Mouse (Mus musculus) embryonic fibroblast, embryonic 13.5 days (primary cell): ENCODE measurements around the gene Trim61. TPM values are rescaled to one million over a fixed set of nuclear protein-coding genes. Genes with fewer than 3 reads are reported as not detected.

ENCODE experiments used
- H3K27ac ChIP-seq: 2 replicates; pipeline ENCODE4 v1.5.1; 2012; ENCODE audit warnings: low read length, control low read depth, inconsistent platforms; ENCODE audit not compliant: insufficient read depth
- H3K4me1 ChIP-seq: 2 replicates; pipeline ENCODE4 v1.6.1; 2011; ENCODE audit warnings: low read length; ENCODE audit not compliant: control insufficient read depth, insufficient read depth
- H3K4me3 ChIP-seq: 2 replicates; pipeline ENCODE4 v1.5.1; 2011; ENCODE audit warnings: mild to moderate bottlenecking, control low read depth, low read length; ENCODE audit not compliant: insufficient read depth
- CTCF ChIP-seq: IDR thresholded peaks from 2 replicates; pipeline ENCODE4 v1.5.1; 2011; ENCODE audit warnings: mild to moderate bottlenecking, control low read depth, low read length, moderate library complexity, borderline replicate concordance; ENCODE audit not compliant: insufficient read depth
- POLR2A ChIP-seq: IDR thresholded peaks from 2 replicates; pipeline ENCODE4 v1.6.1; 2011; ENCODE audit warnings: low read depth, mild to moderate bottlenecking, control low read depth, low read length, moderate library complexity
- polyA plus RNA-seq: library from polyadenylated mRNA; stranded (reverse); fragments of >200 nt; gene quantifications from 2 replicates; pipeline ENCODE4 v1.2.4, GENCODE M21; 2011; ENCODE audit warnings: low read depth; ENCODE audit not compliant: missing spikeins, insufficient read length

The Trim61 gene
- not detected in 2 replicates for polyA plus RNA-seq

DNA sequence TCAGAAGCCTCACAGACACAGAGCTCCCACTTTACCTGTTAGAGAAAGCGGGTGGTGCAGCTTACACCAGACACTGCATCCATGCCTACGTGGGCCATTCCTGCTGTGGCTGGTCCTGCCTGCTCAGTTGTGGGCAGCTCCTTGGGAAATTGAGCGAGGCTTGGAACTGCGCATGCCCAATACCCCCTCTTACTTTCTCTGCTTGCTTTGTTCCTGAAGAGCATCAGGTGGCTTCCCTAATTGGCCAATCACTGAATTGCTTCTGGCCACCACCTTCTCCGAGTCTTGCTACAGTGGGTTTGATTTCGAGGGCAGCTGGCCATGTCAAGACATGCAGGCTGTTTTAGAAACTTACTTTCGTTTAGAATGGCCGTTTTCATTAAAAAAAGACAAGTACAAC lies at the start of gene Trim61, which contains the start of gene Trim60:
Gene Trim61, minus strand, starts transcription at position 101 of the 400 bp plus-strand sequence.
Gene Trim60, minus strand, starts transcription at position 162 of the 400 bp plus-strand sequence.
- H3K27ac ChIP-seq, result no peak within 1 kb of the TSS

DNA sequence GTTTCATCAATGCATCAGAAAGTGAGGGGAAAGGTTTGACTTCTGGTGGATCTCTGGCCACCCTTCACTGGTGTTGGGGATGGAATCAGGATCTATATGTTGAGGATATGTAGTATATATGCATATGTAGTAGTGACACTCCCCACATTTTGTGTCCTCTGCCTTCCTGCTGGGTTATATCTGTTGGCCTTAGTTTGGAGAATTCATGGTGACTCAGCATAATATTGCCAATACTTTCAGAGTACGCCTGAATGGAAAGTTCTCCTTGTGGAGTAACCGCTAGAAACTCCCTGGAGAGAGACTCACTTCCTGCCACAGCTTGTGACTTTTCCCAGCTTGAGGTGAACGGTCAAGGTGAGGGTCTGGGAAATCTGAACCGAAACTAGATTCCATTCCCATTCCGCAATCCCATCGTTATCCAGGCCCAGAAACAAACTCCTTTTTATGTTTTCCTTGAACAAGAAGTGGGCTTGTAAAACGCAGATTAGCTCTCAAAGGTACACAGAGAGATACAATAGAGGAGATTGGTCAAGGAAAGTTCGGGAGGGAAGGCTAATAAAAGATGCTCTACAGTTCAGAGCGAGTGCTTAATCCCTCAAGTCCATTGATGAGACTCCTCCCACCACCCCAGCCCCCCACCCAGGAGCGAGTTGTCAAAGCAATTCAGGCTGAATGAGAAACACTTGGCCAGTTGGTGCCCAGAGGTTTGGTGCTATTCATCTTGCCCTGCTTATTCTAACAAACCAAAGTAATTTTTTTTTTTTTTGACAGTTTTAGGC lies 49.6 kb upstream of the Trim61 start:
- TF ChIP-seq POLR2A (no peak), CTCF (no peak)
- H3K4me1 ChIP-seq, result no peaks in the 10 kb centered on the region

More for the DNA sequence above, at the start of gene Trim61, which contains the start of gene Trim60:
- Histone ChIP-seq H3K4me1 (no peaks in the 10 kb centered on the region), H3K4me3 (no peak within 1 kb of the TSS)
- TF ChIP-seq POLR2A (no peak), CTCF (no peak)

DNA sequence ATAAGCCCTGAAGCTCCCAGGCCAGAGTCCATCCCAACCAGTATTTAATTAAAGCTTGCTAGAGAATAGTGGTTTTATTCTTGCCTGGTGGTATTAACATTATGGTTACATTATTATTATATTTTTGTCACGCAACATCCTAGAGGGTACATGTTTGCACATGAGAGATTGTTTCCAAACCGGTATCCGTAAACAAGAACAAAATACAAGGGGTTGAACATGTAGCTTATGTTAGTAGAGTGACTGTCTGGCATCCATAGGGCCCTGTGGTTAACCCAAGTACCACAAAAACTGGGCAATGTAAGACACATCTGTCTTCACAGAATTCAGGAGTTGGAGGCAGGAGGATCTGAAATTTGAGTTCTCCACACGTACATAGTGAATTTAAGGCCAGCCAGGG lies 48.7 kb upstream of the Trim61 start:
- Histone ChIP-seq H3K27ac (no peak overlapping the region), H3K4me1 (no peaks in the 10 kb centered on the region)

More for the DNA sequence above, 49.6 kb upstream of the Trim61 start:
- H3K27ac ChIP-seq, result 0 out of 2 replicates have a peak overlapping the region, but pooled peaks have one; percentile 32
- H3K4me3 ChIP-seq, result no peak overlapping the region

DNA sequence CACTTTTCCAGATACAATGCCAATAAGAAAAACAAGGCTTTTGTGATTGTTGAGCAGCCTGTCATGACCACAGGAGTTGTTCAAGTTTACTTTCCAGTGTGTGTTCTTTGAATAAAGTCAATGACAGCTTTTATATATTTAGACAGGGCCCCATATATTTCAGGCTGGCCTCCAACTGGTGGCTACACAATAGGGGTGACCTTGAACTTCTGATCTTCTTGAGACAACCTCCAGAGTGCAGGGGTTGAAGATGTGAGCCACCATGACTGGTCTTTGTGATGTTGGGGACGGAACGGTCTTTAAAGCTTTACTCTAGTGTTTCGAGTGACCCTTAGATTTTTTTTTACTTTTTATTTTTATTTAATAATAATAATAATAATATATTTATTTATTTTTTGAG lies 47.3 kb upstream of the Trim61 start:
- no peak for TF ChIP-seq CTCF
- TF ChIP-seq POLR2A, result no peak
- Histone ChIP-seq H3K4me1 (no peaks in the 10 kb centered on the region), H3K4me3 (no peak overlapping the region), H3K27ac (no peak overlapping the region)

More for the DNA sequence above, 48.7 kb upstream of the Trim61 start:
- H3K4me3 ChIP-seq, result no peak overlapping the region
- TF ChIP-seq CTCF (no peak), POLR2A (no peak)

DNA sequence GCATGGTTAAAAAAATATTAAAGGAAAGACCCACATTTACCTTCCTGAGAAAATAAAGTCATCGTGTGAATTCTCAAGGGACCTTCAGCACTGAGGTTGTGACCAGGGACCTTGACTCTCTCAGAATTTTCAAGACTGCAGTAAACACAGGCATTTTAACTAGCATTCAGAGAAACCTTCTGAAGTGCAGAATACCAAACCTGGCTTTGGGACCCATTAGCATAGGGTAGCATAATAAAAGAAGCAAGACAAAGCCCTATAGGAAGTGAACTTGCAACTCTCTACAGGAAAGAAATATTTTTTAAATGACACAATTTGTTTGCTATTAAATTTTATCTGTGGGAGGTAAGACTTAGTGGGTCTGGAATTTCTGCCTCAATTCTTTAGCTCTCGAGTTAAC lies 45.7 kb upstream of the Trim61 start:
- Histone ChIP-seq H3K4me1 (no peaks in the 10 kb centered on the region), H3K4me3 (no peak overlapping the region), H3K27ac (no peak overlapping the region)
- TF ChIP-seq CTCF (no peak), POLR2A (no peak)

DNA sequence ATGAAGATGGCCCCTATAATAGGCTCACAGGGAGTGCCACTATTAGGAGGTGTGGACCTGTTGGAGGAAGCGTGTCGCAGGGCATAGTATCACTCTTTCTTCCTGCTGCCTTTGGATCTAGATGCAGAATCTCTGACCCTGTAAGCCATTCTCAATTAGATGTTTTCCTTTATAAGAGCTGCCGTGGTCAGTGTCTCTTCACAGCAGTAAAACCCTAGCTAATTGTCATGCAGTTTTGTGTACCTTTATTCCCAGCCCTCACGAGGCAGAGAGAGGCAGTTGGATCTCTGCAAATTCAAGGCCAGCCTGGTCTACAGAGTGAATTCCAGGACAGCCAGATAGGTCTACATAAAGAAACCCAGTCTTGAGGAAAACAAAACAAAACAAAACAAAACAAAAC lies 43.9 kb upstream of the Trim61 start:
- Histone ChIP-seq H3K4me1 (no peaks in the 10 kb centered on the region), H3K4me3 (no peak overlapping the region), H3K27ac (no peak overlapping the region)
- no peak for TF ChIP-seq POLR2A
- TF ChIP-seq CTCF, result no peak

DNA sequence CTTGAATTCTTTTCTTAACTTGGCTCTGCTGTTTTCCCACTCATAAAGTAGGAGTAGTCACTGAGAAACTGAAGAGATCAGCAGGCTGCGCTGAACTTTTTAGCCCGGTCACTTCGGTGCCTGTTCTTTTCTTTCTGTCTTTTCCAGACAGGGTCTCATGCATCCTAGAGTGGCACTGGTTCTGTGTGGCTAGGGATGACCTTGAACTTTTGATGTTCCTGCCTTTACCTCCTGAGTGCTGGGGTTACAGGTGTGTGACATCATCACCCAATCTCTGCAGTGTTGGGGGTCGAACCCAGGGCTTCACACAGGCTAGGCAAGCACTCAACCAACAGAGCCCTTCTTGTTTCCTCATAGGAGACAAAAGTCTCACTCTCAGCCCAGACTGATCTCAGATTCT lies 38.4 kb upstream of the Trim61 start:
- Histone ChIP-seq H3K4me1 (no peaks in the 10 kb centered on the region), H3K27ac (no peak overlapping the region), H3K4me3 (no peak overlapping the region)
- TF ChIP-seq POLR2A (no peak), CTCF (no peak)

DNA sequence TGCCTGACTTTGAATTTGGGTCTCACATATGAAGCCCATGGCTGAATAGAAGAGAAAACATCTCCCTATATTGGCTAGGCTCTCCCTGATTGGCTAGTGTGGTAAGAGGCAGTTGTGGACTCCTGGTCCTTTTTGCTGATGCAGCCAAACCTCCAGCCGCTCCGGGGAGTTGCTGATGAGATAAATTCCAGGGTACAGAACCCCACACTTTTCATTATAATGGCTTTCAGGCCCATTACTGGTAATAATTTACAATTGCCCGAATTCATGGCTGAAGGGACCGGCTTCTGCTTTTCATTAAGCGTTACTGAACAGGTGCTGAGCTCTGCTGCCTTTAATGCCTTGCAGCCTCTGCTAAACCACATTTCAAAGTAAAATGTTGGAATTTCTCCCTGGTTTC lies 35.6 kb upstream of the Trim61 start:
- no peak overlapping the region for H3K27ac ChIP-seq
- H3K4me3 ChIP-seq, result no peak overlapping the region
- no peaks in the 10 kb centered on the region for H3K4me1 ChIP-seq
- TF ChIP-seq CTCF (no peak), POLR2A (no peak)

DNA sequence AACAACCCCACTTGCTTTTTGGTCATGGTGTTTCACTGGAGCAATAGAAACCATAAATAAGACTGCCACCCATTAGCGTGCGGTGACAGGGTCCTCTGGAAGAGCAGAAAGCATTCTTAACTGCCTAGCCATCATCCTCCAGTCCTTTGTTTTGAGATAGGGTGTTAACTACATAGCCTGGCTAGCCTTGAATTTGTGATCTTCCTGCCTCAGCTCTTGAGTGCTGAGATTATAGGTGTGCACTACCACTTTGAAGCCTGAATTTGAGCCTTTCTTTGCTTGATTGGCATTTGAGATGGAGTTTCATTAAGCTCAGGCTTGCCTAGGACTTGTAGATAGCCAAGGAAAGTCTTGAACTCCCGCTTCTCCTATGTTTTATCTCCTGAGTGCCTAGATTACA lies 35.2 kb upstream of the Trim61 start:
- Histone ChIP-seq H3K27ac (no peak overlapping the region), H3K4me3 (no peak overlapping the region), H3K4me1 (no peaks in the 10 kb centered on the region)
- TF ChIP-seq POLR2A (no peak), CTCF (no peak)

DNA sequence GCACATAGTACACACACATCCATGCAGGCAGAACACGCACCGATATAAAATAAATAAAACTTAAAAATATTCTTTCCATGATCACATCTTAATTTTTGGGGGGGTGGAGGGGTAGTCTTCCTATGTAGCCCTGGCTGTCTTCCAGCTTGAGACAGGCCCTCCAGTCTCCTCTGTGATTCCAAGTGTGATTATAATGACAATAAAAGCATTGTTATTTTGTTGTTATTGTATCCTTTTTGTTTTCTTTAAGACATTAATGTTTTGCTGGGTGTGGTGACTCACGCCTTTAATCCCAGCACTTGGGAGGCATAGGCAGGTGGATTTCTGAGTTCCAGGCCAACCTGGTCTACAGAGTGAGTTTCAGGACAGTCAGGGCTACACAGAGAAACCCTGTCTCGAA lies 29.5 kb upstream of the Trim61 start:
- H3K4me1 ChIP-seq, result no peaks in the 10 kb centered on the region
- no peak for TF ChIP-seq CTCF
- no peak for TF ChIP-seq POLR2A
- H3K27ac ChIP-seq, result no peak overlapping the region

More for the DNA sequence above, 29.5 kb upstream of the Trim61 start:
- H3K4me3 ChIP-seq, result no peak overlapping the region
